Mouse (Mus musculus) limb, embryonic 14.5 days (tissue): ENCODE data around the gene Galk2. TPM values are rescaled to one million over a fixed set of nuclear protein-coding genes. Genes with fewer than 3 reads are reported as not detected.

Experiments
- ATAC-seq: fragments of 200-750 bp; cut with Nextera tagmentation; 2 replicates; pipeline ENCODE4 v1.8.0; 2017; ENCODE audit warnings: low read depth, moderate number of reproducible peaks, moderate TSS enrichment; ENCODE audit not compliant: low FRiP score
- DNase-seq: peaks from one replicate; pipeline ENCODE4 v3.0.0-alpha.2; 2015; ENCODE audit warnings: low spot score
- H3K27ac ChIP-seq: fragments of 300-500 bp; sonication (generic); replicated peaks from 2 replicates; pipeline ENCODE4 v1.5.1; 2014; ENCODE audit warnings: low read depth, mild to moderate bottlenecking, low read length, moderate library complexity, mixed read lengths
- H3K27me3 ChIP-seq: fragments of 300-500 bp; sonication (generic); 2 replicates; pipeline ENCODE4 v1.6.1; 2014; ENCODE audit warnings: low read length, mixed read lengths; ENCODE audit not compliant: control insufficient read depth, insufficient read depth
- H3K36me3 ChIP-seq: fragments of 300-500 bp; sonication (generic); 2 replicates; pipeline ENCODE4 v1.6.1; 2014; ENCODE audit warnings: mild to moderate bottlenecking, low read length, moderate library complexity, mixed read lengths; ENCODE audit not compliant: control insufficient read depth, insufficient read depth
- H3K4me1 ChIP-seq: fragments of 300-500 bp; sonication (generic); 2 replicates; pipeline ENCODE4 v1.6.1; 2014; ENCODE audit warnings: antibody characterized with exemption, low read length, mixed read lengths; ENCODE audit not compliant: control insufficient read depth, insufficient read depth
- H3K4me2 ChIP-seq: fragments of 300-500 bp; sonication (generic); replicated peaks from 2 replicates; pipeline ENCODE4 v1.6.1; 2014; ENCODE audit warnings: low read depth, mild to moderate bottlenecking, low read length, moderate library complexity; ENCODE audit not compliant: severe bottlenecking
- H3K4me3 ChIP-seq: fragments of 300-500 bp; sonication (generic); replicated peaks from 2 replicates; pipeline ENCODE4 v1.5.1; 2014; ENCODE audit warnings: low read length
- H3K9ac ChIP-seq: fragments of 300-500 bp; sonication (generic); 2 replicates; pipeline ENCODE4 v1.6.1; 2014; ENCODE audit warnings: mild to moderate bottlenecking, low read depth, low read length, moderate library complexity; ENCODE audit not compliant: severe bottlenecking
- H3K9me3 ChIP-seq: fragments of 300-500 bp; sonication (generic); 2 replicates; pipeline ENCODE4 v1.6.1; 2016; ENCODE audit warnings: low read length; ENCODE audit not compliant: control insufficient read depth
- POLR2A ChIP-seq: fragments of 200-500 bp; IDR thresholded peaks from 2 replicates; pipeline ENCODE4 v1.8.0; 2012; ENCODE audit warnings: inconsistent platforms, mild to moderate bottlenecking, moderate library complexity, borderline replicate concordance; ENCODE audit not compliant: insufficient read depth, insufficient read length; ENCODE audit errors: extremely low read depth
- WGBS: fragments of 180-500 bp; shearing (Covaris S2); extraction: QIAGEN DNeasy Blood & Tissue Kit; methylation state at CpG from one replicate; pipeline ENCODE4 v1.1.7; 2014; 5-methylcytosine and 5-hydroxymethylcytosine counted together
- polyA plus RNA-seq, 2 experiments: library from polyadenylated mRNA; depleted of rRNA in 1 of 2; stranded (reverse) in 1 of 2; unstranded in 1 of 2; fragments of >200 nt; fragmentation: Nextera tagmentation in 1 of 2; extraction: Ambion mirVana in 1 of 2; gene quantifications; 2 replicates each; pipeline versions ENCODE4 v1.2.1 to v1.2.3; 2012 to 2014

The Galk2 gene
- polyA plus RNA-seq, 2 experiments = 30.5 to 43.4 TPM

DNA sequence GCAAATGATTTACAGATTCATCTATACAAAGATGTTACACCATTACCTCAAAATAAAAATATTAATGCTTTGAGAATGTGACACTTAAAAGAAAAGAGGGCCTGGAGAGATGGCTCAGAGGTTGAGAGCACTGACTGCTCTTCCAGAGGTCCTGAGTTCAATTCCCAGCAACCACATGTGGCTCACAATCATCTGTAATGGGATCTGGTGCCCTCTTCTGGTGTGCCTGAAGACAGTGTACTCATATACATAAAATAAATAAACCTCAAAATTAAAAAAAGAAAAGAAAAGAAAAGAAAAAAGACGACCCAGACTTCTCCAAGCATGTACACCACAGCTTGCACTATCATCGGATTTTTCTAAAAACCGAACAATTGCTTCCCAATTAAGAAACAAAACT lies 1.2 kb upstream of the Galk2 start:
- peak overlapping the region; percentile 99 for H3K4me3 ChIP-seq
- H3K4me2 ChIP-seq = peak overlapping the region; percentile 67
- H3K4me1 ChIP-seq = peaks cover 4% of the 10 kb centered on the region
- no peaks in the 10 kb centered on the region; the same call in 1 of the 2 replicates for H3K36me3 ChIP-seq
- no peak overlapping the region for H3K27ac ChIP-seq
- DNase-seq (no peak), ATAC-seq (no peak)
- H3K9me3 ChIP-seq = no peaks in the 10 kb centered on the region
- H3K9ac ChIP-seq = peak overlapping the region; percentile 97
- H3K27me3 ChIP-seq = no peaks in the 10 kb centered on the region
- whole genome bisulfite sequencing = 54% methylated on average over 3 of the region's 3 CpGs
- no peak for TF ChIP-seq POLR2A

DNA sequence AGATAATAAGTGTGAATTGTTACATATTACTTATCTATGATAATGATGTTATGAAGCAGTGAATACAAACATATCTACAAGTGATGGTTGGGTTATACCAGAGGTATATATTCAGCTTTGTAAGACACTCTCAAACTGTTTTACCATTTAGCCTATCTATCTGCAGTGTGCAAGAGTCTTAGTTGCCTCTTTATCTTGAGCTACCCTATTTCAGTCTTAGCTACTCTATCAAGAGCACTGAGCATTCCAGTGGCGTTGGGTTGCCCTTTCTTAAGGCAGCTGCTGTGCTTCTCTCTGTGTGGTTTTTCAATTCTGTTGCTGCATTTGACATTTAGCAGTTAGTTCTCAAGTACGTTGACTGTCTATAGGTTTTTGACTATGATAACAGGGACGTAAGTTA lies 4.9 kb downstream of the Galk2 start:
- Histone ChIP-seq H3K4me2 (no peak overlapping the region), H3K36me3 (no peaks in the 10 kb centered on the region), H3K4me3 (no peak overlapping the region), H3K4me1 (peaks cover 6% of the 10 kb centered on the region; the same call in 1 of the 2 replicates), H3K27me3 (no peaks in the 10 kb centered on the region), H3K9me3 (no peaks in the 10 kb centered on the region), H3K9ac (no peak overlapping the region), H3K27ac (no peak overlapping the region)
- no peak for ATAC-seq
- no peak for DNase-seq
- TF ChIP-seq POLR2A = no peak
- 80% methylated on average over 3 of the region's 3 CpGs for WGBS

DNA sequence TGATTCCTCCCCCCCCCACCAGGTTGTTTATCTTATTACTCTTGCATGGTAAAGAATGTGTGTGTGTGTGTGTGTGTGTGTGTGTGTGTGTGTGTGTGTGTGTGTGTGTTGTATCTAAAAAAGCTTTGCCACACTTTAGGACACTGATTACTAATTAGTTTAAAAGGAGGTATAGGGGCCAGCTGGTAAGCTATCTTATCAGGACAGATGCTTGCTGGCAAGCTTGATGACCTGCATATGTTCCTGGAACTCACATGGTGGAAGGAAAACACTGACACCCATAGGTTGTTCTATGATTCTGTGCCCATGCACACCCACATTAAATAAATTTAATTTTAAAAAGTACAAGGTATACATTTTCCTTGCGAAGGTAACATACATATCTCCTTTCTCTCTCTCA lies 5.6 kb downstream of the Galk2 start:
- Histone ChIP-seq H3K4me1 (peaks cover 6% of the 10 kb centered on the region; the same call in 1 of the 2 replicates), H3K4me3 (no peak overlapping the region), H3K27me3 (no peaks in the 10 kb centered on the region), H3K4me2 (no peak overlapping the region), H3K9me3 (no peaks in the 10 kb centered on the region), H3K9ac (no peak overlapping the region), H3K36me3 (no peaks in the 10 kb centered on the region), H3K27ac (no peak overlapping the region)
- TF ChIP-seq POLR2A = no peak
- WGBS = 93% methylated on average over 1 of the region's 1 CpGs
- DNase-seq = no peak
- ATAC-seq = no peak

DNA sequence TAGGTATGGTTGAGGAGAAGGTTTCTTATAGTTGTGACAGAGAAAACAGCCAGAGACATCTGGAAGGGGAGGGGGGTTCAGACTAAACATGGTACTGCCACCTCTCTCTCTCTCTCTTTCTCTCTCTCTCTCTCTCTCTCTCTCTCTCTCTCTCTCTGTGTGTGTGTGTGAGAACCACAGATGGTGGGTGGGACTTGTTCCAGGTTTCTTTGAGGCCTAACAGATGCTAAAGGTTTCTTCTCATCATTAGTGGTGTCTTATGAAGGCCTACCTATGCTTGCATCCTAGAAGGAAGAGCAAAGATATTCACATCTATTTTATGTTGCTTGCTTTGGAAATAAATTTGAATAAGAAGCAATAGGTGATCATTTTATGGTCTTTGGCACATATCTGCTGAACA lies 6.7 kb downstream of the Galk2 start:
- ATAC-seq (no peak), DNase-seq (no peak)
- Histone ChIP-seq H3K36me3 (no peaks in the 10 kb centered on the region), H3K4me1 (peaks cover 6% of the 10 kb centered on the region; the same call in 1 of the 2 replicates), H3K9ac (no peak overlapping the region), H3K27me3 (no peaks in the 10 kb centered on the region), H3K4me3 (peak overlapping the region; percentile 55), H3K4me2 (peak overlapping the region; percentile 74), H3K27ac (no peak overlapping the region), H3K9me3 (no peaks in the 10 kb centered on the region)
- TF ChIP-seq POLR2A = no peak

DNA sequence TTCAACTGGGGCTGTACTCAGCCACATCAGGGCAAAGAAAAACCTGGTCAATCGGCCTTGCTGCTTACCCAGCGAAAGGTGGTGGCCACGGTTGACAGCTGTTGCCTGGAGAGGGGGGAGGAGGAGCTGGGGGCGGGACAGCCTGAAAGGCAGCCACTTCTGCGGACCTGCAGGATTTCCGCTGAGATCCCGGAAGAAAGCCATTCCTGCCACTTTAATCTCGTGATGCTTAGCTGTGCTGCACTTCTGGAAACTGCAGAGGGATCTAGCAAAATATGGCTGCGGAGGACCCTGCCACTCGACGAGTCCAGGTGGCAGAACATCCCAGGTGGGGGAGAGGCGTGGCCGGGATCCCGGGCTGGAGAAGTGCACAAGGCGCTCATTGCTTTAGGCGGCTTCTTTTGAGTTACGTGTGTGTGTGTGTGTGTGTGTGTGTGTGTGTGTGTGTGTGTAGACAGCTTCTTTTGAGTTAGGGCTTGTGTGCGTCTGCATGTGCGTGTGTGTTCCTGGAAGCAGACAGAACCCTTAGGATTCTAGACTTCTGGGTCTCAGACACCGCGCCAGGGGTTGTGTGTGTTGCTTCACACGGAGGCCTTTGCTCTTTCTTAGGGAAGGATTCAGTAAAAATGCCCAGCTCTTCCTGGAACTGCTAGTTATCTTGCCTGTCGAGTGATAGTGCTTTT lies 7.3 kb downstream of the Galk2 start:
- no peaks in the 10 kb centered on the region for H3K9me3 ChIP-seq

More for the DNA sequence above, 7.3 kb downstream of the Galk2 start:
- Histone ChIP-seq H3K27me3 (no peaks in the 10 kb centered on the region), H3K27ac (no peak overlapping the region), H3K36me3 (no peaks in the 10 kb centered on the region), H3K4me2 (peak overlapping the region; percentile 74), H3K4me3 (peak overlapping the region; percentile 55), H3K9ac (peak overlapping the region; percentile 72), H3K4me1 (peaks cover 6% of the 10 kb centered on the region; the same call in 1 of the 2 replicates)
- 4% methylated on average over 23 of the region's 23 CpGs for WGBS
- DNase-seq = peak; percentile 61
- peak; percentile 80 for ATAC-seq
- TF ChIP-seq POLR2A = 0 out of 2 replicates have a peak, but pooled peaks have one; percentile 33
